Mouse (Mus musculus) spleen, postnatal 14 days (tissue): ENCODE results near the gene Pttg1ip.

Experiments used
- DNase-seq, 2 experiments: peaks; one replicate each; pipeline ENCODE4 v3.0.0; 2021 to 2022; ENCODE audit warnings: low spot score in 2 of 2

The Pttg1ip gene

DNA sequence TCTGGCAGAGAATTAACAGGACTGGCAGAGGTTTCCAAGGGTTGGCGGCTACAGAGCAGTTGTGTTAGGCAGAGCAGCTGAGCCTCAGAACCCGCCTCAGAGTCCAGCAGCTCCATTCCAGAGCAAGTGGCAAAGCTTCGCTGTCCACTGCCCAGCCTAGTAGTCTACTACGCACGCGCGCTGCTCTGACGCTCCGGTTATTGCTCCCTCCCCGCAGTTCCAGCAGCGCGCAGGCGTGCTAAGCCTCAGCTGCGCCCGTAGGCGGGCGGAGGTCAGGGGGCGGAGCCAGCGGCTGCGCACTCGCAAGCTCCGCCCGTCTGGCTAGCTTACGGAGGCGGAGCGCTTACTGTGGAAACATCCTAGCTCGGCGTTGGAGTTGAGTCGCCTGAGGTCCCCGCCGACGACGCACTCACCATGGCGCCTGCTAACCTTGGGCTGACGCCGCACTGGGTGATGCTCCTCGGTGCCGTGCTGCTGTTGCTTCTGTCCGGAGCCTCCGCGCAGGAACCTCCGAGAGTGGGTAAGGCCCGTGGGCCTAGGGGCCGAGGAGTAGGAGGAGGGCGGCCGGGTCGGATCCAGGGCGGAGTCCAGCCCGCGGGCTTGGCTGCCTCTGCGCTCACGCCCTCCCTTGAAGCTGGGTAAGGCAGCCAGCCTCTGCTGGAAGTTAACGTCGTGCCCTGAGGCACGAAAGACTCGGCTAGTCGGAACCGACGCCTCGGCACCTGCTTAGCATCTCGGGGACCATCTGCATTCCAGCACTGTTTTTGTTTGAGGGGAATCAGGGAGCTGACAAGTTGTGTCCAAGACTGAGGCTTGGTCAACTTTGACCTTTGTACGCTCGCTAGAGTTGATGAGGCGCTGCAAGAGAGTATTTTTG, at the start of gene Pttg1ip:
TSS of gene Pttg1ip (plus strand) at position 313 of the 877 bp plus-strand sequence.
- peak; percentile 92 to 94 for DNase-seq

DNA sequence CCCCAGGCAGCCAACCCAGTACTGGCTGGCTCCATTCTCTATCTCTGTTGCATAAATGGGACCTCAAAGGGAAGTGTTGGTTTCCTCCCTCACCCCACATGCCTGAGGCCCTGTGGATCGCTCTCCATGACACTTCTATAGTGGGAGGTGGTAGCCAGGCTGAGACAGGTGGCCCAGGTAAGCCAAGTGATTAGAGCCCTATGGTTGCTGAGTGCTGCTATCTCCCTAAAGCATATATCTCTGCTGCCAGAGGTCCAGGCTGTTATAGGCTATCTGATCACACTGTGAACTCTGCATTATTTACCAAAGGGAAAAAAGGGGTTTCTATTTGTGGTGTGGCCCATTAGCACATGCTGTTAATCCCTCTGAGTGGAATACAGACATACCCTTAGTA, 49.5 kb upstream of the Pttg1ip start:
- no peak for DNase-seq

DNA sequence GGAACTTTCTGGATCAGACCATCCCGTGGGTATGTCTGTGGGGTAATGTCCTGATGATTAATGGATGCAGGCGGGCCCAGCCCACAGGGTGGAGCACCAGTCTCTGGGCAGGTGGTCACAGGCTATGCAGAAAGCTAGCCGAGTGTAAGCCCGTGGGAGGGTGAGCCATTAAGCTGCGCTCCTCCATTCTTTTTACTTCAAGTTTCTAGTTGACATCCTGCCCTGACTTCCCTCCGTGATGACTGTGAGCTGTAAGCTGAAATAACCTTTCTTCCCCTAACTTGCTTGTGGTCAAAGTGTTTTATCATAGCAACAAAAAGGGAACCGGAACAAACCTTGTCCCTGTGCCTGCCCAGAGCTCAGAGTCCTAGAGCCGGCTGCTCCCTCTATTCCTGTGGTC, 44.8 kb upstream of the Pttg1ip start:
- DNase-seq: no peak

DNA sequence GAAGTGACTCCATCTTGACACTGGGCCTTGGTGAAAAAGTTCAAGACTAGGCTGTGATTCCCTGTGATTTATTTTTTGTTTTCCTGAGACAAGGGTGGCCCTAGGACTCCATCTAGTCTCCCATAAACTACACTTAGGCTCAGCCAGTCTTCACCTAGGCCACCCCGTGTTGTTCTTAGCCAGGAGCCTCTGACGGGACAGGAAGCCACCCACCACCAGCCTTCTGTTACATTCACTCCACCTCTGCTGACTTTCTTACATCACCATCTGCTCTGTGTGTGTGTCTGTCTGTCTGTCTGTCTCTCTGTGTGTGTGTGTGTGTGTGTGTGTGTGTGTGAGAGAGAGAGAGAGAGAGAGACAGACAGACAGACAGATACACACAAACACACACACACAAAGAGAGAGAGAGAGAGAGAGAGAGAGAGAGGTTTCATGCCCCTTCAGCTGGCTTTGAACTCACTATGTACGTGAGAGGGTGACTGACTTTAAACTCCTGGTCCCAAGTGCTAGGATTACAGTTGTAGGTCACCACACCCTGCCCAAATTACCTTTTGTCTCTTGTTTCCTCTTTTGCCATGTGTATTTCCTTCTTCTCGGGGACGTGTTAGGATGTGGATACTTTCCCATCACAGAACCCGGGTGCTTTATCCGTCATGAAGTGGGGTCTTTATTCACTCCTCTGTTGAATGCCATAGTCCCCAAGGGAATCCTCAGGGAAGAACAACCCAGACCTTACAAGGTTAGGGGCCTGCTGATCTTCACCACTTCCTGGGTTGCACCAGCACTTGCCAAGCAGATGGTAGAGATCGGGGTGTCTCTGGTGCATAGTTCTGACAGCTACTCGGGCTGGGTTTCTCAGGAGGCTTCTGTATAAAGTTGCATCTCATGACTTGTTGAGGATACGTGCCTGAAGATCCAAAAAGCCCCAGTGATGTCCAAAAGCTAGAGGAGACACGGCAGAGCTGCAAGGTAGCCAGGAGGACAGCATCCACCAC, 44.0 kb upstream of the Pttg1ip start:
- no peak for DNase-seq

DNA sequence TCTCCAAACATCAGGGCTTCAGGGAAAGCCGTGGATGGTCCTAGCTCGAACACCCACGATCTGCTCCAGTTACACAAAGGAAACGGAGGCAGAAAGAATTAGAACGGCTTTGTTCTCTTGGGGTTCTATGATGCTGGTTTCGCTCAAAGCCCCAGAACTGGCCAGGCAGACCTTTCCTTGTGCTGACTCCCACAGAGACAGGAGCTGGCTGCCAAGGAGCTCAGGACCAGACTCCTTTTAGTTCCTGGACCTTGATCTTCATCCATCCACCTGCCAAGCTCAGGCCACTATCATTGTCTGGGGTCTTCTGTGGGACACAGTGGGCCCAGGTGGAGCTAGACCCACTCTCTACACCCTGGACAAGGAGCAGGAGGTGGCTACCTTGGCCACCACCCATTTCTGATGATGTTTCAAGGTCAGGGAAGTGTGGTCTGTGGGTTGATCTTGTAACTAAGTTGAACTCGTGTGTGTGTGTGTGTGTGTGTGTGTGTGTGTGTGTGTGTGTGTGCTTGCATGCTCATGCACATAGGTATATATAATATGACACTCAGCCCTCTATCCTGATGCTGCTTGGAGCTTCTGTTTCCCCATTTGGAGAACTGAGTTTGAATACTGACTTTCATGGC, 42.1 kb upstream of the Pttg1ip start:
- no peak for DNase-seq

DNA sequence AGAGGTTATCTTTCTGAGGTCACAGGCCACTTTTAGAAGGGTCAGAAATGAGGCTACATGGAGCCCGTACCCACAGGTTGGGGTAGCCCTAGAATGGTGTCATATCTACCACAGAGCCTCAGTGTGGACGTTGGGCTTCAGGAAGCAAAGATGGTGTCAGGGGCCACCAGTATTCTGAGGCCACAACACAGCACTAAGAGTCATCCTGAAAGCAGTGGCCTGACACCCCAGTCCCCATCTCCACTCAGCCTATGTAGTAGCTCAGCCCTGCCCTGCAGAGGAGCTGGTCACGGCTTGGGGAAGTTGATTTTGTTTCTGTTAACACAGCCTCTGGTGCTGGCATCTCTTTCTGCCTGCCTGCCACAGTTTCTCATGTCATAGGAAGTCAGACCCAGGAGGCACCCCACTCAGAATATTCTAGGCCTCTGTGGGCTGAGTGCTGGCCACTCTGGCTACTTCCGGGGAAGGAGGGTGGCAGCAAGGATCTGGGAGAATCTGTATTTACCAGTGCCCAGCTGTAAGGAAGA, 40.9 kb upstream of the Pttg1ip start:
- DNase-seq: no peak

DNA sequence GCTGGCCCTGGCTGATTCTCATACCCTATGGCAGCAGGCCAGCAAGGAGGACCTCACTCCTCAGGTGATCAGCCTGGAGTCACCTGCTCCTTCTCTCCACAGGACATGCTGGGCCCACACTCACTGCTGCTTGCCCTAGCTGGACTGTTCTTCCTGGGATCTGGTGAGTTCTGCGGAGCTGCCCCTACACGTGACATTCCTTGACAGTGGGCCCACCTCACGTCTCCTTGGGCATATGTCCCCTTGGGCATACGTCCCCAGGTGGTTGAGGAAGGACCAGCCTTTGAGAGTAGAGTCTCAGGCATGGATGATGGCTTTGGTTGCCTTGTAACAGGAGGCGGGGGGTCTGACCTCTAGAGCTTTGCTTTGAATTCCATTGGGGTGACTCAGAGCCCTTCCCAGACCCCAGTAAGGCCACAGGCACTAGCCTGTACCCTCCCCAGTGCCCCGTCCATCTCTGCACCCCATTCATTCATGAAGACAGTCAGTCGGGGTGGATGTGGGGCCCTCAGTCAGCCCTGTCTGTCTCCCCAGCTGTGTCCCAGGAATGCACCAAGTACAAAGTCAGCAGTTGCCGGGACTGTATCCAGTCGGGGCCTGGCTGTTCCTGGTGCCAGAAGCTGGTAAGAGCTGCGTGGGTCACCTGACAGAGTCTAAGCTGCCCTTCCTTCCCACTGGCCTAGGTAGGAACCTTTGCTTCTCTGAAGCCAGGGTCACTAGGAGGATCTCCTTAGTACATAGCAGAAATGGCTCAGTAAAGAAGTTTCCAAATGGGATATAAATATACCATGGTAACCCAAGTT, 39.5 kb upstream of the Pttg1ip start:
- DNase-seq: no peak

DNA sequence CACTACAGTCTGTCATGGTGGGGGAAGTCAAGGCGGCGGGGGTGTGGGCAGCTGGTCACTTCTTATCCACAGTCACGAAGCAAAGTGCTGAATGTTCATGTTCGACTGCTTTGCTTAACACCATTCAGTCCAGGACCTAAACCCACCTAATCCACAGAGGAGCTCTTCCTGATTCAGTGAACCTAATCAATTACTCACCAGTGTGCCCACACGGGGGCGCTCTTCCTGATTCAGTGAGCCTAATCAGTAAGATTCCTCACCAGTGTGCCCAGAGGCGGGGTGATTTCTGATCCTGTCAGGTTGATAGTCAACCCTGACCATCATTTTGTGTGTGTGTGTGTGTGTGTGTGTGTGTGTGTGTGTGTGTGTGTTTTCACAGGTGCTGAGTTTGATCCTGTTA, 38.3 kb upstream of the Pttg1ip start:
- peak in 1 of 2 experiments; percentile 33 for DNase-seq

DNA sequence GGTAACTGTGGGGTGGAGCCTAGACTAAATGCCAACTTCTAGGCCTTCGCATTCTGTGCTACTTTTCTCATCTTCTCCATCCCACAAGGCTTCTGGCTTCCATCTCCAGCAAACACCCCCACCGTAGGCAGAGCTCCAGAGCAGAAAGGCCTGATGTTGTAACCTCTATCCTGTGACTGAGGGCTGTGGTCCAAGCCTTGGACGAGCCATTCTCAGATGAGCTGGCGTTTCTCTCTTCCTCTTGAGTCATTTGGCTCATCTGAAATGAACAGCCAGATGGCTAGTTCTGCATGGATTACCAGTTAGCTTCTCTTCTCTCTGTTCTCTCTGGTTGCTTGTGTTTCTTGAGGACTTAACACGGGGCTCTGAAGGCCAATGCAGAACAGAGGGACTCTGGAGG, 36.6 kb upstream of the Pttg1ip start:
- DNase-seq: no peak

DNA sequence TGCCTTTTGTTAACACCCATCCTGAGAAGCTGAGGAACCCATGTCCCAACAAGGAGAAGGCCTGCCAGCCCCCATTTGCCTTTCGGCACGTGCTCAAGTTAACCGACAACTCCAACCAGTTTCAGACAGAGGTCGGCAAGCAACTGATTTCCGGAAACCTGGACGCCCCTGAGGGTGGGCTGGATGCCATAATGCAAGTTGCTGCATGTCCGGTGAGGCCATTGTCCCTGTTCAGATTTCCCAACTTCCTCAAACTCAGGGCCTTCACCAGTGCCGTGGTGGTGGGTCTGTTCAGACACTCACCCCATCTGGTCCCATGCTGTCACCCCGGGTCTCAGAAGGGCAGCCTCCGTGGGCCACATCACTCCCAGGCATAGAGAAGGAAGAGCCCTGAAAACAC, 32.9 kb upstream of the Pttg1ip start:
- no peak for DNase-seq

DNA sequence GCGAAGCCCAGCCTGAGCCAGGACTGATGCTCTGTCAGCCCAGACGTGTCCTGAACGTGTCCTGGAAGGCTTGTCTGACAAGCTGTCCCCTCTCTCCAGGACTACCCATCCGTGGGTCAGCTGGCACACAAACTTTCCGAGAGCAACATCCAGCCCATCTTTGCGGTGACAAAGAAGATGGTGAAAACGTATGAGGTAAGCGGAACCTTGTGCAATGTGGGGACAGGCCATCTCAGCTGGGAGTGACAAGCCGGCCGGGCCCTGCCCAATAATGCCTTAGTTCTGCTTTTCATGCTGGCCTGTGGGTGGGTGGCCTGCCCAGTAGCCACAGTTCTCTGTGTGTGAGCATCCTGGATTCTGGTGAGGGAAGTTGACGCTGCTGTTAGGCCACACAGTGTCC, 30.6 kb upstream of the Pttg1ip start:
- DNase-seq: no peak

DNA sequence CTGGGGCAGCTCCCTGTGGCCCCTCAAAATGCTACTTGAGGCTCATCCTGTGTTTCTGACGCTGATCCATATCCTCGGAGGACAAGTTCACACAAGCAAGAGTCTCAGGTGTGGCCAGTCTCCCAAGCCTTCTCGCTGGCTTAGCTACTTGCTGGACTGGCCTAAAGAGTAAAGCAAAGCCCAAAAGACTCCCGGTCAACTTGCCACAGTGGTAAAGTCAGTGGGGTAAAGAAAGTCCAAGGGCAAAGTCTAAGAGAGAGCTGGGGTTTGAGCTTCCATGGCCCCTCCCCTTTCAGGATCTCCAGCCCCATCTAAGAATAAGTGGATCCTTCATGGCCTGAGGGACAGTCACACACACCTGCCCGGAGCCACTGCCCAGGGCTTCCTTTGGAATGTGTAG, 29.4 kb upstream of the Pttg1ip start:
- no peak for DNase-seq

DNA sequence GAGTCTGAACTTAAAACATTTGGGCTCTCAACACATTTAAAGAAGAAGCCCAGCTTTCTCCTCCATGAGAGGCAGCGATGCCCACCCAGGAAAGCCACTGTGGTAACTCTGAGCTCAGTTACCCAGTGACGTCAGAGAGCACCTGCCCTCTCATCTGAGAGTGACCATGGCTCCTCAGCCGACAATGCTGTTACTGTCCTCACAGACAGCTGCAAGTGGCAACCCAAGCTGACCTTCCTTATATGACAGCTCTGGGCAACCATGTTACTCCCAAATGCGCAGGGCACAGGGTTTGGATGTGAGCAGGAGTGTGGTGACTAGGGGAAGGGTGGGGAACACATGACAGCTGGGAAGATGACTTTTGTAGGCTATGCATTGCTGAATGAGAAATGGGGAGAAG, 28.2 kb upstream of the Pttg1ip start:
- no peak for DNase-seq

DNA sequence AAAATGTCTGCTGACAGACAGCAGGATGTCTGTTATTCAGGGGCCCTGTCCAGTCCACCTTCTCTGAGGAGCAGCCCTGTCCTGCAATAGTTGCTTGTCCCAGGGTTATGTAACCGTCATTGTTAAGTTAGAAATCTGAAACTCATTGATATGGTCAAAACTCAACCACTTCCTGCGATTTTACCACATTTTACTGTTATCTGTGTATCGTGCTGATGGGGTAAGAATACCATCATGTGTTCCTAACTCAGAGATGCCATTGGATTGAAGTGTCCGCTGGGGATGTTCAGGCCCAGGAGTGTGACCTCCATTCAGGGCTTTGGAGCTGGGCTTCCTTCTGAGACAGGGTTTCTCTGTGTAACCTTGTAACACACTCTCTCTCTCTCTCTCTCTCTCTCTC, 26.6 kb upstream of the Pttg1ip start:
- DNase-seq: no peak

DNA sequence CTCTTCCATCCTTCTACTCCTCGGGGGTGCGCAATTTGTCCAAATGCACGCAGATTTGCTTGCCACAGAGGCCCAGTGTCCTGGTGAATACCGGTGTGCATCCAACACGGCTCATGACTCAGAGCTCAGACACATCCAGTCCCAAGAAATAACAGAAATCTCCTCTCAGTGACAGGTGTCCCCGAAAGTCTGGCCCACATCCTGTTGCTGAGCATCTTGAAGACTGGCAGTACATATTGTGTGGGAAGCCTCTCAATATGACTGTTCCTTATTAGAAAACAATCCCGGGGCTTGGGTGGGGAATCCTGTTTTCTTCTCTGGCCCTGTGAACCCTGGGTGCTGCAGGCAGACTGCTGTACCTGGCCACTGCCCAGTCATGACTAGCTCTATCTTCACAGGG, 24.9 kb upstream of the Pttg1ip start:
- no peak for DNase-seq

DNA sequence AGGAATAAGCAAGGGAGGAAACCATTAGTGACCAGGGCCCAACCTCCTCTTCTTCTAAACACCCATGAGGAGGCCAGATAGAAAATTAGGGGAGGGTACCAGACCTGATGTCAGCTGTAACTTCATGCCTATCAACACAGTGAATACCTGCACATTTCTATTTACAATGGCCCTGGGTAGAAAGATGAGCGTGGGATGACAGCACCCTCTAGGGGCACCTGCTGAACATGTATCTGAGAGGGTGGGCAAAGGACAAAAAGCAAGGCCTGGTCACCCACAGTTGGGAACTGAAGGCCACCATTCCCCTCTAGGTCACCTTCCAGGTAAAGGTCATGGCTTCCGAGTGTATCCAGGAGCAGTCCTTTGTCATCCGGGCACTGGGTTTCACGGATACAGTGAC, 23.9 kb upstream of the Pttg1ip start:
- no peak for DNase-seq

DNA sequence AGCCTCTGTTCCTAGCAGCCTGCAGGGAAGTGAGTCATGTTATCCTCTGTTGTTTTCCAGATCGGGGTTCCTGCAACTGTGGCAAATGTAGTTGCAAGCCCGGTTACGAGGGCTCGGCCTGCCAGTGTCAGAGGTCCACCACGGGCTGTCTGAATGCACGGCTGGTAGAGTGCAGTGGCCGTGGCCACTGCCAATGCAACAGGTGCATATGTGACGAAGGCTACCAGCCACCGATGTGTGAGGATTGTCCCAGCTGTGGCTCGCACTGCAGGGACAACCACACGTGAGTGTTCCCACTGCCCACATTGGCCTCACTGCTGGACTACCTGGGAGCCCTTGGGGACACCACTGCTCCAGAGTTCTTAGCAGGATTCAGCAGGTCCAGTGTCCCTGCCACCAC, 21.4 kb upstream of the Pttg1ip start:
- no peak for DNase-seq

DNA sequence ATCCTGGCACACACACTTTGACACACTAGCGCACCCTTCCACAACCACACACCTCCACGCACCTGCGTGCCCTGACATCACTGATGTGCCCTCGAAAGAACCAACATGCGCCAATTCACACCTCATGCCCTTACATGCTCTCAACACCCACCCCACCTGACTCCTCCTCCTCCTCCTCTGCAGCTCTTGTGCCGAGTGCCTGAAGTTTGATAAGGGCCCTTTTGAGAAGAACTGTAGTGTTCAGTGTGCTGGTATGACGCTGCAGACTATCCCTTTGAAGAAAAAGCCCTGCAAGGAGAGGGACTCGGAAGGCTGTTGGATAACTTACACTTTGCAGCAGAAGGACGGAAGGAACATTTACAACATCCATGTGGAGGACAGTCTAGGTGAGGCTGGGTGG, 20.7 kb upstream of the Pttg1ip start:
- DNase-seq: no peak

DNA sequence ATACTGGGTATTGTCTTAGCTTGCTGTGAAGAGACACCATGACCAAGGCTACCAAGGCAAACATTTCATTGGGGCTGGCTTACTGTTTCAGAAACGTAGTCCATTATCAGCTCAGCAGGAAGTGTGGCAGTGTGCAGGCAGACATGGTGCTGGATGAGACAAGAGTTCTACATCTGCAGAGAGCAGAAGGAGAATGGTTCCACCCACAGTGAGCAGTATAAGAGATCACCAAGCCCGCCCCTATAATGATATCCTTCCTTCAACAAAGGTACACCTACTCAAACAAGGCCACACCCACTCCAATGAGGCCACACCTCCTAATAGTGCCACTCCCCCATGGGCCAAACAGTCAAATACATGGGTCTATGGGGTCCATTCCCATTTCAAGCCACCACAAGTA, 20.0 kb upstream of the Pttg1ip start:
- no peak for DNase-seq

DNA sequence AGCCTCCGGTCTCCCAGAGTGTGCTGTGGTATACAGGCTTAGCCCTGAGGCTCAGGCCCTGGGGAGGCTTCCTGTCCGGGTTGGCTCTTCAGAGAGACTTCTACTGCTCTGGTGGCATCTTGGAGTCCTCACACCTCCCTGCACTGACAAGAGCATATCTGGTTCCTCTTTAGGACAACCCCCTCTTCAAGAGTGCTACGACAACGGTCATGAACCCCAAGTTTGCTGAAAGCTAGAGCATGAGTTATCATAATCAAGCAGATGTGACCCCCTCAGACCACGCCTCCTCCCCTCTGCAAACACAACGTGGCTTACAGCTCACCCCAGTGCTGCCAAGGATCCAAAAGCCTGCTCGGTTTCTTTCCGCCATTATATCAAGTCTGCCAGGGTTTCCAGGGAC, 16.5 kb upstream of the Pttg1ip start:
- no peak for DNase-seq

DNA sequence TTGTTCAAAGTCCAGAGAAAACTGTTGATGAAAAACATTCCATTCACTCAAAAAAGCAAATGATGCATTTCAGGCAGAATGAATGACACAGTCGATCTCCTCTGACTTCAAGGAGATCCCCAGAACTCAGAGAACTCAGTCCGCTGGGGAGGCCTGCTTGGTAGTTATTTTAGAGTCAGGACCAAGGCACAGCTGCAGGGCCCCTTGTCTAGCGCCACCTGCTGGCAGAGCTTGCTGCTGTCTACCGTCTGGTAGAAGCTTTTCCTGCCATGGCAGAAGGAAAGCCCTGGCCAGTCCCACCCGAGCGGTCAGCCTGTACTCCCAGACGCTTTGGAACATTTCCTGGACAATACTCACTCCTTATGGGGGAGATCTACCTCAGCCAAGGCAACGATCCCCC, 14.9 kb upstream of the Pttg1ip start:
- DNase-seq: peak; percentile 73 to 88
